ENCODE assay signal across 10 mouse cellular contexts in the genomic region with DNA sequence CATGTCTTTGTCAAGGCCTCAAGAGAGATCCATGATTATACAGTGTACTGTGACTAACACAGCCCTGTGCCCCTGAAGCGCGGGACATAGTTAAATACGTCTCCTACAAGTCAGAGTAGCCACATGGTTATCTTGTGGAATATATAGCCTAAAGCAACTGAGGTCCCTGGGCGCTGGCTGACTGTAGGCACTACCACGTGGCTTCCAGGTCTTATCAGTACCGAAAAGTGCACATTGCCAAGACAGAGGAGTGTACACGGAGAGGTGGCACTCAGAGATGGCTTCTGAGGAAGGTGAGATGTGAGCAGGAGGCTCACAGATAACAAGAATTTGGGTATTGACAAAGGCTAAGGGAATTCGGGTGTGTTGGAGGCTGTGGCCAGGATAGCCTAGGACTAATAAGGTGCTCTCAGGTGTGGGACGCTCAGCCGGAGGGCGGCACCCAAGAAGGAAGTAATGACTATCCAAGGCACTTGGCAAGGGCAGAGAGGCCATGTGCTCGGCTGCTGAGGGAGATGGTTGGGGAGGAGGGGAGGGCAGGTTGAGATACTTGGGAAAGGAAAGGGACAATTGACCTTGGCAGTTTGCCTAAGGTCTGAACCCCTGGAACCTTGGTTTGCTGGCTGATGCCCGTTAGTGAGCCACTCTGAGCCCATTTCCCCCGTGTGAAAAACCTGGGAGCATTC. TPM values are rescaled to one million over a fixed set of nuclear protein-coding genes. Genes with fewer than 3 reads are reported as not detected.
DNase-seq lines count a peak whose midpoint lies in the region; ATAC-seq and TF ChIP-seq lines count a peak whose summit lies in the region.
"Had no signal": no experiment of that assay in that cellular context is flagged by ENCODE, and none has a peak within 500 bp of the region (broad histone marks: within the 10 kb centered on the region; RNA-seq: fewer than 3 reads in every experiment).

No protein-coding gene starts in this region.

- H3K27me3 ChIP-seq in neural tube, embryonic 13.5 days: no peaks in the 10 kb centered on the region

- TF ChIP-seq CTCF in layer of hippocampus, adult 2 months (conservative IDR thresholded peaks at IDR 0.05): no peak

- H3K36me3 ChIP-seq in neural tube, embryonic 13.5 days: no peaks in the 10 kb centered on the region

- H3K4me1 ChIP-seq in neural tube, embryonic 13.5 days (replicated peaks): peaks cover 47% of the 10 kb centered on the region

- peak; percentile 93 for ATAC-seq in erythroblast, adult 5-6 weeks (replicated peaks; ENCODE audit: low FRiP score, poor library complexity, severe bottlenecking)
- ATAC-seq in neural tube, embryonic 13.5 days (ENCODE audit: low read depth): no peak

- 0 out of 2 replicates have a peak overlapping the region, but pooled peaks have one; percentile 22 for H3K9ac ChIP-seq in neural tube, embryonic 13.5 days

- H3K4me3 ChIP-seq in layer of hippocampus, adult 2 months: no peak overlapping the region
- H3K4me3 ChIP-seq in neural tube, embryonic 13.5 days: no peak overlapping the region

- DNase-seq in layer of hippocampus, adult 2 months (ENCODE audit: low spot score in 2 of 2): no peak
- no peak for DNase-seq in layer of hippocampus, postnatal 10 days (ENCODE audit: low spot score in 2 of 2)
- DNase-seq in large intestine, adult 2 months (ENCODE audit: low read depth, low spot score): peak; percentile 44
- DNase-seq in gastrocnemius, postnatal 4 days (ENCODE audit: low spot score in 2 of 2): no peak
- DNase-seq in ovary, postnatal 14 days (ENCODE audit: low spot score): no peak
- DNase-seq in frontal cortex, postnatal 10 days (ENCODE audit: low spot score in 2 of 2): no peak

- peak overlapping the region; percentile 89 for H3K27ac ChIP-seq in layer of hippocampus, adult 2 months
- peak overlapping the region; percentile 88 for H3K27ac ChIP-seq in neural tube, embryonic 13.5 days (replicated peaks)

- H3K9me3 ChIP-seq in neural tube, embryonic 13.5 days: no peaks in the 10 kb centered on the region

- WGBS in large intestine, adult 2 months: 44% methylated on average over 14 of the region's 14 CpGs
- 61% methylated on average over 14 of the region's 14 CpGs for WGBS in neural tube, embryonic 13.5 days

- no peak overlapping the region for H3K4me2 ChIP-seq in neural tube, embryonic 13.5 days

RNA-seq across cellular contexts. Expression of gene Klf13, which starts 17.6 kb away (rescaled TPM):
- 100 to 1,000 TPM; 200 to 216 TPM for total RNA-seq in layer of hippocampus, adult 2 months (2021)
- total RNA-seq in layer of hippocampus, postnatal 10 days (2021): 100 to 1,000 TPM; 129 to 136 TPM
- 29.4 and 32.6 TPM in 2 replicates for total RNA-seq in erythroblast, adult 5-6 weeks (2015; ENCODE audit: low replicate concordance)
- total RNA-seq in erythroblast, adult 5-6 weeks (2017; ENCODE audit: low replicate concordance): 16.7 and 36.9 TPM in 2 replicates
- 23.9 and 25.3 TPM in 2 replicates for polyA plus RNA-seq in large intestine, adult 2 months (2012; rRNA removed)
- polyA plus RNA-seq in neural tube, embryonic 13.5 days (2015; fragmentation: Nextera tagmentation; extraction: Ambion mirVana): 28.1 and 32.5 TPM in 2 replicates
- 10 to 100 TPM; 41.3 to 46.0 TPM for total RNA-seq in gastrocnemius, postnatal 4 days (2021)

RNA-seq across cellular contexts. Expression of gene E030018B13Rik, which starts 39.6 kb away (rescaled TPM):
- total RNA-seq in layer of hippocampus, adult 2 months (2021): not detected
- not detected for total RNA-seq in layer of hippocampus, postnatal 10 days (2021)
- not detected in 2 replicates for total RNA-seq in erythroblast, adult 5-6 weeks (2015; ENCODE audit: low replicate concordance)
- total RNA-seq in erythroblast, adult 5-6 weeks (2017; ENCODE audit: low replicate concordance): not detected in 2 replicates
- polyA plus RNA-seq in large intestine, adult 2 months (2012; rRNA removed): not detected in 2 replicates
- 0.20 TPM in 1 of 2 replicates, not detected in the other for polyA plus RNA-seq in neural tube, embryonic 13.5 days (2015; fragmentation: Nextera tagmentation; extraction: Ambion mirVana)
- total RNA-seq in gastrocnemius, postnatal 4 days (2021): not detected
- total RNA-seq: gastrocnemius, postnatal 25 days; layer of hippocampus, postnatal 25 days had no signal
